Comparison of ENCODE assay signal across 10 mouse cellular contexts in the genomic region with DNA sequence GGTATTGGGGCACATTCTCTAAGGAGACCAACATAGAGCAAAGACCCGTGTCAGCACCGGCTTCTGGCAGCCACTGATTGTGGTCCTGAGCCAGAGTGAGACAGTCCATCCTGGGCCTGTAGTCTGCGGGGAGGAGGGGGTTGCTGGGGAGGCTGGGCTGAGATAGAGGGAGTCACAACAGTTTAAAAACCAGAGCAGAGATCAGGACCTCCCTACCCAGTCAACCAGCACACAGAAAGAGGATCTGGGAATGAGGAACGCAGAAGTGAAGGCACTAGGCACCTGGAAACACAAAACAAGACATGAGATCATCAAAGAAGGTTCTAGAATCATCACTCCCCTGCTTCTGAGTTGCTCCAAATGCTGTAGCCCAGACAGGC.
DNase-seq lines count a peak whose midpoint lies in the region; ATAC-seq lines count a peak whose summit lies in the region.
"Had no signal": no experiment of that assay in that cellular context is flagged by ENCODE, and none has a peak within 500 bp of the region (broad histone marks: within the 10 kb centered on the region; RNA-seq: fewer than 3 reads in every experiment).

No protein-coding gene starts in this region.

- no peak overlapping the region for H3K4me3 ChIP-seq in heart, embryonic 12.5 days
- no peak overlapping the region for H3K4me3 ChIP-seq in brown adipose tissue, adult 24 weeks (ENCODE audit: insufficient read depth, low read depth, low read length)
- H3K4me3 ChIP-seq in macrophage (ENCODE audit: inconsistent target): no peak overlapping the region

- no peak for DNase-seq in heart, postnatal 25 days (ENCODE audit: low spot score)
- no peak for DNase-seq in cerebellum, adult 9-10 months
- DNase-seq in cerebellum, postnatal 36 days: no peak
- DNase-seq: cerebellum, adult 11-12 months had no signal

- H3K36me3 ChIP-seq in heart, embryonic 12.5 days: no peaks in the 10 kb centered on the region
- no peaks in the 10 kb centered on the region for H3K36me3 ChIP-seq in macrophage (ENCODE audit: inconsistent target)

- H3K4me2 ChIP-seq in heart, embryonic 12.5 days: peak overlapping the region; percentile 25

- no peaks in the 10 kb centered on the region for H3K79me2 ChIP-seq in macrophage (ENCODE audit: inconsistent target)

- H3K27ac ChIP-seq in heart, embryonic 12.5 days (ENCODE audit: poor library complexity, severe bottlenecking): peak overlapping the region; percentile 55
- peak overlapping the region; percentile 74 for H3K27ac ChIP-seq in brown adipose tissue, adult 24 weeks (replicated peaks; ENCODE audit: low read depth, low read length)
- 0 out of 2 replicates have a peak overlapping the region, but pooled peaks have one; percentile 2 for H3K27ac ChIP-seq in macrophage

- ATAC-seq in heart, embryonic 12.5 days (ENCODE audit: insufficient number of reproducible peaks, low FRiP score): peak; percentile 51; the same call in 1 of the 2 replicates
- ATAC-seq in granulocyte monocyte progenitor cell, adult 5-6 weeks (replicated peaks; ENCODE audit: poor library complexity, severe bottlenecking): peak; percentile 48
- no peak for ATAC-seq in CD4-positive, CD25-positive, alpha-beta regulatory T cell, adult 4 months
- ATAC-seq: intestine, postnatal 0 days had no signal

- no peaks in the 10 kb centered on the region for H3K9me3 ChIP-seq in heart, embryonic 12.5 days (replicated peaks)

- no peak overlapping the region for H3K9ac ChIP-seq in heart, embryonic 12.5 days

- intact Hi-C loops in heart, postnatal 25 days (cut with DNase I): no loop called here

- no peaks in the 10 kb centered on the region for H3K27me3 ChIP-seq in heart, embryonic 12.5 days (replicated peaks)

- peaks cover 16% of the 10 kb centered on the region for H3K4me1 ChIP-seq in heart, embryonic 12.5 days (replicated peaks)
- H3K4me1 ChIP-seq in brown adipose tissue, adult 24 weeks (ENCODE audit: control insufficient read depth, insufficient read depth, insufficient read length, low read length): no peaks in the 10 kb centered on the region

- 52% methylated on average over 4 of the region's 4 CpGs for WGBS in heart, embryonic 12.5 days
- 49% methylated on average over 4 of the region's 4 CpGs for WGBS in macrophage (ENCODE audit: missing documents)

Comparison
In these comparisons a context has a peak if more than half of its experiments do, and no peak if none do; other contexts are left out.
1. H3K27ac ChIP-seq: peak in every context shown above with its lines; median percentile 74 in brown adipose tissue, adult 24 weeks; 55 in heart, embryonic 12.5 days; 2 in macrophage.